Mouse (Mus musculus) right cerebral cortex, postnatal 10 days (tissue): ENCODE data around the gene Syt1.

Experiments used
- DNase-seq, 2 experiments: peaks; one replicate each; pipeline ENCODE4 v3.0.0; 2021; ENCODE audit warnings: low spot score in 2 of 2

The Syt1 gene

GRCm38 (mm10) chr10:108763722-108764121 is 247.1 kb downstream of the Syt1 start:
- peak; percentile 31 to 39 for DNase-seq

DNA sequence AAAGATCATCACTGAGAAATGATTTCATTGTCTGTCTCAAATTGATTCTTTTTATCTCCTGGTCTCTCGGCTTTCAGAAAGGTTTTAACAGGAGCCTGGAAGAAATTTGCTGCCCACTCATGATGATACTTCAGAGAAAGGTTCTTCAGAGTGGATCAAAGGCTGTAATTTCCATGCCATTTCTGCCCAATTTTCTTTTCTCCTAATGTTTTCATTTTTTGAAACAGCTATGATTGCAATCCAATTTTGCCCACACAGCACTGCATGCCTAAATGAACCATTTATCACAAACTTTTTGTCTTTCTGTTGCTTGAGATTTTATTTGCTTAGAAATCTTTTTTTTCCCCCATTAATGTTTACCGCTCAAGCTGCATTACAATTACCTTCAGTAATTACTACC is 257.5 kb downstream of the Syt1 start:
- no peak for DNase-seq

DNA sequence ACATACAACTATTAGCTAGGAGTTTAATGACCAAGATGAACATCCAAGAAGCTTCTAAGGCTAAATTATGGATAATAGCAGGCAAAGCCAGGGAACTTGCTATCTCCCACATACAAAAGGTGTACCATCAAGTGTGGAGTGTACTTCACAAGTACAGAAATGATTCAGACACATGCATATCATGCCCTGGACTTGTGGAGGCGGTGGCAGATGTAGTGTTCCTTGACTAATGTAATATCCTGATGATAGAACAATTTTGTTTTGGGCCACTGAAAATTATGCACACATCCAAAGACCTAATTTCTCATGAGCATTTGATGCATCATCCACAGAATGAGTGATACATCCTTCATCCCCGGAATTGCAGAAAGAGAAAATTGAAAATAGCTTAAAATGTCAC is 267.0 kb downstream of the Syt1 start:
- no peak for DNase-seq

DNA sequence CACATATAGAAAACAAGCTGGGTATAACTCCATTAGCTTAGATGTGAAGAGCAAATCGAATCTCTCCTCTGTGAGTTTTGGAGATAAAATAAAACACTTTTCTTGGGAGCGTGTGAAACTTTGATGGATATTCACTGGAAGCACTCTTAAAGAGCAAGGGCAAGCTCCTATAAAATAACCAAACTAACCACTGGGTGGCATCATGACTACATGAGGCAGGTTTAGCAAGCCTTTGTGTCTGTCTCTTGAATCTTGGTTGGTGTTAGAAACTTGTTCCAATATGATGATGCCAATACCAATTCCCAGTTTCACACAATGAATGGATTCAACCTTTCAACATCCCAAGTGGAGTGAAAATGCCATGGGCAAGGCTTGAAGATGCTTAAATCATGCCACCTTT is 276.8 kb downstream of the Syt1 start:
- DNase-seq: no peak

- DNase-seq: no peak
These were observed 281.8 kb downstream of the Syt1 start for GRCm38 (mm10) chr10:108728961-108729360.

DNA sequence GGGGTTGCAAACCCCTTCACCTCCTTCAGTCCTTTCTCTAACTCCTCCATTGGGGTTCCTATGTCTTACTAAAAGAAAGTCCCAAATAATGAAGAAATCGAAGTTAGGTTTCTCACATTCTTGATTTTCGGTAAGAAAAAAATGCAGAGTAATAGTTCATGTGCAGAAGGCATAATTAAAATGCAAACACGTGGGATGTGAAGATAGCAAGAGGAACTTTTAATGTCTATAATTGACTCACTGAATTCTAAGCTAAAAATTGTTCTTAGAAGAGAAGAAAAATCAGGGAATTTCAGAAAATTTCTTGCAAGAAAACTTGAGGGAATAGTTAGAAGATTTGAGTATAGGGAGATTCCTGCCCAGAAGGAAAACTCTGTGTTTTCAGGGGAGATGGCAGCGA is 284.4 kb downstream of the Syt1 start:
- no peak for DNase-seq

GRCm38 (mm10) chr10:108724878-108725277 is 285.9 kb downstream of the Syt1 start:
- DNase-seq: no peak

DNA sequence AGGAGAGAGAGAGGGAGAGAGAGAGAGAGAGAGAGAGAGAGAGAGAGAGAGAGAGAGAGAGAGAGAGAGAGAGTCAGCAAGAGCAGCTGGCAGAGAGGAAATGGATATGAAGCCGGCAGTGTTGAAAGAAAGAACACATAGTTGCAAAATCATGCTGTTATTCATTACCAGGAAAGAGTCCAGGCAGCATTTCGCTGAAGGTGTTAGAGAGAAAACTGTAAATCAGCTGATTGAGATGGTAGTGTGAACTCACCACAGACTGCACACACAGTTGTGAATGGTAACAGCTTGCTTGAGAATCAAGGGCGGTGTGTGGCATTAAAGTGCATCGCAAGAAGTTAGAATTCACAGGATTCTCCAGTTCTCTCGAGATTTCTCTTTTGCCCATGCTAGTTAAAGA is 300.3 kb downstream of the Syt1 start:
- DNase-seq: peak; percentile 40 to 73

GRCm38 (mm10) chr10:108705658-108706057 is 305.1 kb downstream of the Syt1 start:
- no peak for DNase-seq

DNA sequence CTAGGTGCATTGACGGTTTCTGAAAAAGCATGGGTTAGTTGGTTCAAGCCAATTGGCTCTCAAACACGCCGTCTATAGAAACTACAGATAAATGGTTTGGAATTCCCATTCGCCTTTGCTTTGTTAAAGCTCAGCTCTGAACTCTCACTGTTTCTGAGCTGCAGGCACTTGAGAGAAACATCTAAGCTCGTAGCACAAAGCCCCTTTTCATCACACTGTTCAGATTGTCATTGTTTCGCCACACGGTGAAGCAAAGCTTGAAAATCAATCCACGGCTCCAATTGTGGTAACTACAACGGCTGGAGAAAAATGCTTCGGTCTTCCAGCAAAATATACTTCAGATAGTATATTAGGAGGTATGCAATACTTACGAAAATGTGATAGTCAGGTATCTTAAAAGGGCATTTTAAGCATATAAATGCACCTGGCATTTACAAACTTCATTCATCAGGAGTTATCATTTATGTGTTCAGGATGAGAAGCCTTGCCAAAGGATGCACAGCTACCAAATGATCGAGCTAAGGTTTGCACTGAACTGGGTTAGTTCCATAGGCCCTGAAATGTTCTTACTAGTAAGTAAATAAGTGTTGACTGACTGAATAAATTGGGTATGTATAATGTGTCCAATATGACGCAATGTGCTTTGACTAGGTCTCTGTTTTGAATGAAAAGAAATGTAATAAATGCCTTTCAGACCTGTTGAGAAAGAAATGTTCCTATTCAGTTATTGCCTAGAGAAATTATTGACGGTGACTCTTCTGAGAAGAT is 309.2 kb downstream of the Syt1 start:
- DNase-seq: no peak

- DNase-seq: no peak
These were observed 310.8 kb downstream of the Syt1 start, which contains the start of gene Gm5136 for GRCm38 (mm10) chr10:108699946-108700345. Gm5136 (minus strand) TSS chr10:108700160.

GRCm38 (mm10) chr10:108697062-108697461 is 313.7 kb downstream of the Syt1 start:
- DNase-seq: peak in 1 of 2 experiments; percentile 35

DNA sequence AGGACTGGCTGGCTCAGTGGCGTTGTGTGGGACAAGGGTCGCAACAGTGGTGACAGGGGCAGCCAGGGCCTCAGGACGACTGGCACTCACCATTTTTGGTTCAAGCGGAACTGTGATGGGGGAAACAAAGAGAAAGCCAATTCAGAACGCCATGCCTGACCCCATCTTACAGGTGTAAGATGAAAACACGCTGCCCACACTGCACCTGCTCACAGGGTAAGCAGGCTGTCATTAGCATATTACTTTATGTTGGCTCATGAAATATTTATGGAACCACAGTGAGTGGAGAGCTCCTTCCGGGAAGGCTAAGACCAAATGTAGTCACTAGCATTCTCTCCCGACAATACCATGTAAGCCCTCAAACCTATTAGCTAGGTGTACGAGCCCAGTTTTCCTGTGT is 319.8 kb downstream of the Syt1 start:
- no peak for DNase-seq

DNA sequence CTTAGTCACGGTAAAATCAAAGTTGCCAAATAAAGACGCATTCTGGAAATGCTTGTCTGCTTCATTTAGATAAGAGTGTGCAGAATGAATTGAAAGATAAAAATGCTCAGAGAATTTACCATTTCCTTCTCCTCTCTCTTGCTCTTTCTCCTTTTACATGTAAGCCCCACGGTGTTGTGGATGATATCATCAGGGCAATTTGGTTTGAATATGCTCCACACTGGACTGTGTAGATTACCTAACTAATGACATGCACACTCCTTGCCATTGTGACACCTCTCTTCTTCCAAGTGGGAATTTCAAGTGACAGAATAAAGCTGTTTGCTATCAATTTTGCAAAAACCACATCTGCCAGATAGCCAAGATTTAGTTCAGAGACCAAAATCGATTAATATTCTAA is 324.1 kb downstream of the Syt1 start:
- no peak for DNase-seq

- DNase-seq: peak; percentile 68 to 69
These were observed 330.9 kb downstream of the Syt1 start for GRCm38 (mm10) chr10:108679675-108680390.

DNA sequence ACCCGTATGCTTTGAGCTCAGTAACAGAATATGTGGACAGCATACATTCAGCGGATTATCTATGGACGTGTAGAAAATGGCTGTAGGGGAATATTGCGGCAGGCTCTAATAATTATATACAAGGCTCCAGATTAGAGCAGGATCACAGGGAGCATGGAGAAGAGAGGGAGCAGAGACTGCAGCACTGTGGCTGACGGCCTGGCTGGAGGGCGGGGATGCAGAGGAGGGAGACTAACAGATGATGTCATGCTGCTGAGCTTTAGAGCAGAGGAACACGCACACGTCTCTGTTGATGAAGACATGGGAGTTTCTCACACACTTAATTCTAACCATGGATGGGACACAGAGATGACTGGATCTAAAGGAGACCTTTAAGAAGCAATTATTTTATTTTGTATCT is 333.7 kb downstream of the Syt1 start:
- DNase-seq: no peak

DNA sequence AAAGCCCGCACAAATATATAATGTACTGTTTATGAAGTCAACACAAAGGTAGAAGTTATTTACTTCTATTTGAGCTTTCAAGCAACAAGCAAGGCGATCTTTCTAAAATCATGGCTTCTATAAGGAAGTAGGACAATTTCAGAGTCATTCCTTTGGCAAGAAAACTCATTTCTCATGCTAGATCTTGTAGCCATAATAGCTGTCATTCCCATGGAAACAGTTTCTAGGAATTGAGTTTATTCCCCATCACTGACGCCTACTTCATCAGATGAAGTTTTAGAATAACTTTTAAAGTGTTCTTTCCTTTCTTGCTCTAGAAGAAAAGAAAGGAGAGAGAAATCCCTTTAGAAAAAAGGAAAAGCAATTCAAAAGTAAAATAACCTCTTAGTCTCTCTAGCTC is 341.8 kb downstream of the Syt1 start:
- DNase-seq: no peak

- no peak for DNase-seq
These were observed 350.5 kb downstream of the Syt1 start for GRCm38 (mm10) chr10:108660295-108660694.

DNA sequence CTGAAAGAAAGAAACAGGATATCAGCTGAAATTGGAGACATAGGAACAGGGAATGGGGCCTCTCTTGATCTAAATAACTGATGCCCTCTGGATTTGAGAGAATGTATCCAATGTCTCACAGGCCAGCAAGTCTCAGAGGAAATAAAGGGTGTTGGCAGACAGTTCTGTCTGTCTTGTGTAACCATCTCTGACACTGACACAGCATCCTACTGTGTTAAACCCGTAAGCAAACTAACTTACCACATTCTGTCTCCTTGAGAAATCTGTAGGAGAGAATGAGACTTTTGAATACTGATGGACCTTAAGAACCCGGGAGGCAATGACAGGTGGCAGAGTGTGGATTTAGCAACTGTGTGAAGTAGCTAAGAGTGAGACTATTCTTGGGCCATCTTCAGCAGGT is 352.5 kb downstream of the Syt1 start:
- no peak for DNase-seq

DNA sequence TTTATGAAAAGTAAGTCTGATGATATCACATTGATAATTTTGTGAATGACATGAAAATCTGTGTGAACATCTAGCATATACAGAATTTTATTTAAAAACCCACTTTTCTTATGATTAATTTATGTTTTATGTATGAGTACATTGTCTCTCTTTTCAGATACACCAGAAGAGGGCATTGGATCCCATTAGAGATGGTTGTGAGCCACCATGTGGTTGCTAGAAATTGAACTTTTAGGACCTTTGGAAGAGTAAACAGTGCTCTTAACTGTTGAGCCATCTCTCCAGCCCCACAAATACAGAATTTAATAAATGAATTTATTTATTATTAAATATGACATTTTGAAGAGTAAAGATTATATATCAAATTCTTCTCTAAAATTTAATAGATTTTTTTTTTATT is 353.1 kb downstream of the Syt1 start:
- no peak for DNase-seq

DNA sequence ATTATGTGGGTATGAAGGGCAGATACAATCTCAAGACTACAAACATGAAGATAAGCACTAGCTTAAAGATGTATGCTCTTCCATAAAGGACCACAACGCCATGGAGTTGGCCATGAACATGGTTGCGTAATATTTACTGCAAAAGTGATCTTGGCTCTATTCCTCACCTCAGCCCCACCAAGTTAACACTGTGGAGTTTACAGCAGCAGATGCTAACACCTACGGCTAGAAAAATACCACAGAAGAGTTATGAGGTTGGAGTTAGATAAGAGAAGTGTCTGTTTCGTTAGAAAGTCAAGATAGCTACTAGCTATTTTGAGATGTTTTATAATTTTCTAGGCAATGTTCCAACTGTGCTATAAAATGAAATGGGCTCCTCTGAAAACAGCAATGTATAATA is 353.9 kb downstream of the Syt1 start:
- DNase-seq: no peak

GRCm38 (mm10) chr10:108655074-108655473 is 355.7 kb downstream of the Syt1 start:
- DNase-seq: no peak

GRCm38 (mm10) chr10:108652831-108653230 is 358.0 kb downstream of the Syt1 start:
- DNase-seq: no peak
